Mouse (Mus musculus): ENCODE measurements at regions not wholly inside any gene's neighbourhood (a gene's known extent, or its start where the extent isn't known, plus 50 kb on each side); places are given as distances from the start of the nearest gene placed in this dataset.

DNA sequence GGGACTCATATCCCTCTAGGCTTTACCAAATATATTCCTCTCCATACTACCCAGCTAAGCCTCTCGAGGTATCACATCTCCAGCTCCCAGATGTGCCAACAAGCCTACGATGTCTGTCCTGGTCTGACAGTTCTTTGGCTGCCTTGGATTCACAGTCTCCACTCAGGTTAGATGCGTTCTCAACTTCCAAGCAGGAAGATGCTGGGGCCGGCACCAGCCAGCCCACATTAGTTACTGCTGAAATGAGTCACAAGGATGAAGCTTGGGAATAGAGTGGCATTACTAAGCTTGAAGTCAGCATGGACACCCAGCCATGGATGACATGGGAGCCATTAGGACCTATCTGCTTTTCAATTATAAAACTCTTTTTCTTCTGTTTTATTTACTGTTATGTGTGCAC is 267.6 kb upstream of the Klf3 start:
- no peak for DNase-seq (ENCODE audit: low spot score)

DNA sequence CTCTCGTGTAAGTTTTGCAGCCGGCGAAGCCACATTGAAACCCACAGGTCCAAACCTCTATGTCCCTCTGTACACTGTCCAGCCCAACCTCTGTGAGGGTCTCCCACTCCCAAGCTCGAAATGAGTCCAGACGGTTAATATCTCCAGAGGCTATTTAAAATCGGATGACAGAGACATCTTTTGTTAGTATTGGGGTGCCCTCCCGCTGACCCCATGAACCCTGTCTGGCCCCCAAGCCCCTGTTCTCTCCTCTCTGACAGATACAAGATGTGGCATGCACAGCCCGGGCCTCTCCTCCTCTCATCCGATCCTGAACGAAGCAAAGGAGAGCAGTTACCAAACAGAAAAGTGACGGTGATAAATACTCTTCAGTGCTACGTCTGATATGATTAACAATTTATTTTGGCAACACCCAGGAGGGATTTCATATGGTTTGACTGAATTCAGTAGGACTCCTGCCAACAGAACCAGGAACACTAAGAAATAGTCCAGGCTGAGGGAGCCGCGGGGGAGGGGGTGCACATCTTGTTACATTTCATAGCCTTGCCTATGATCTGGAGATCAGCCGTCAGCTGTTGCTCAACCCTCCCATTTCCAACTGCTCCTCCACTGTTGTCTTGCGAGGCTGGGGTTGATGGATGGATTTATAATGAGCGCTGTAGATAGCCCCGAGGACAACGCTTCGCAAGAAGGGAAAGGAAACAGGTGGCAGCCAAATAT is 266.6 kb upstream of the Klf3 start:
- no peak for DNase-seq (ENCODE audit: low spot score)

DNA sequence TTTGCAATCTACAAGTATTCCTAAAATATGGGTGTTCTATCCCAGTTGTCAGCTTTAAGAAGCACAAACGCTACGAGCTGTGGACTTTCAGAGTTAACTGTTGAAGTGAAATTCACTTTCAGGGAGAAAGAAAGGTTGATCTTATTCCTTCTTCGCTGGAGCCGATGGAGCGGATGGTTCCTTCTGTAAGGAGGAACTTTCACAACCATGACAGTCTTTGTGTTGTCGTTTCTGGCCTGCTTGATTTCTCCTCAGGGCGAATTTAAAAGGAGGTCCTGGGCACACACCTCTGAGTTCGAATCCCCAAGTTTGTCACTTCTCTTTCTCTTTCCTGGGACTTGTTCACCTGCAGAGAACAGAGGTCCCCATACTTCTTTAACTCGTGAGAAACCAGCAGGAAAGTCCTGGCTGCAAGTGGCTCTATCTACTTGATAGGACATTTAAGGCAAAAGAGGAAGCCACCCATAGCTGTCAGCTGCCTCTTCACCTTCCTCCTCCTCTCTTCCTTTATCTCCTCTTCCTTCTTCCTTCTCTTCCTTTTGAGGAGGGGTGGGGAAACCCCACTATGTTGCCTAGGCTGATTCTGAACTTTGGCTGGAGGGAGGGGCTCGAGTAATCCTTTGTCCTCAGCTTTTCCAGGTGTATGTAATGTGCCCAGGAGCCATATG is 265.9 kb upstream of the Klf3 start:
- DNase-seq (ENCODE audit: low spot score): no peak

GRCm38 (mm10) chr5:64541765-64542164 is 261.4 kb upstream of the Klf3 start:
- DNase-seq (ENCODE audit: low spot score): no peak

DNA sequence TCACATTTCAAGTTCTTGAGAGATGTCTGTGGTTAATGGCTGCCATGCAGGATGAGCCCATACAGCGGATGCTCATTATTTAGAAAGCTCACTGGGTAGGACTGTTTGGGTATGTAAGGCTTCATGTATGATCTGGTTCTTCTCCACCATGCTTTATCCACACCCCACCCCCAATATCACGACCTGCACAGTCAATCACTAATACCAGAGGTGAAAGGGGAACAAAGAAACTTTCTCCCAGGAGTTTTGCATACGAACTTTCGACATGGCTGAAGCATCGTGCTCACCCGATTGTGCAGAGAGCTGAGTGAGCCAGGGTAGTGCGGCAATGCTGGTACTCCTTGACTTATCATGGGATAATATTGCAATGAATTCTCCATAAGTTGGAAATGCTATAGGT is 247.3 kb upstream of the Klf3 start:
- DNase-seq (ENCODE audit: low spot score): no peak

DNA sequence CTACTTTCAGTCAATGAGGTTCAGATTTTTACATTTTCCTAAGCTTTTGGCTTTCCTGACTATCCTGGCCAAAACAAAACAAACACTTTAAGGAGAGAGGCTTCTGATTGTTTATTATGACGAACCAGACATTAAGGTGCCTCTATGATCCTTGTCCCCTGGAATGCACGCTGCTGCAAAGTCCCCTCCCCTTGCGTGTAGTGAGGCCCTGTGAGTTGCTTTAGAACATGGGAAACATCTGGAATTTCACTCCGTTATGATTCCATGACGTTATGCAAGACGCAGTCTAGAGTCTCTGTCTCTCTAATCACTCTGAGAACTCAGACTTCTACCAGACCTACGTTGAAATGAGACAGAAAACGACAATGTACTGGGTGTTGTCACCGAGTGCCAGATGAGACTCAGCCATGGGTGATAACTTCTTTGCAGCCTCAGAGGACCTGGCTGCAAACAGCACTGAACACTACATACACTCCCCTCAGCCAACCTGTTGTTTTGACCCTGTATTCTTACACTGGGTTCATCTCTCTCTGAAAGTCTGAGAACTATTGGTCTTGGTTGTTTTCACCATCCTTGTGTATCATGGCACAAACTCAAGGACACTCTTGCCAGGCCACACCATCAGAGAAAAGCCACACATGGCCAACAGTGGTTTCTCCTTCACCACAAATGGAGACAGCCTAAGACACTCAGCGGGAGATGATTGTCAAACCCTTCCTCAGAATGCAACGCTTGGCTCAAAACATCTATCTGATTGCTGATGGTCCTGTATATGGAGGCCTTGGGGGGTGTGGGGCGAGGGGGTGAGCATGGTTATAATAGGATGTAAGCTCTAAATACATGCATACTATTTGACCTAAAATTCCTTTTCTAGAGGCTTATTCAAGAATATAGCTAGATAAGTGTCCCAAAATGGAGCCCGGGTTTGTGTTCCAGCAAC is 236.5 kb upstream of the Klf3 start:
- no peak for DNase-seq (ENCODE audit: low spot score)

- DNase-seq (ENCODE audit: low spot score): no peak
Measured at GRCm38 (mm10) chr5:64567813-64568212, 235.4 kb upstream of the Klf3 start.

- no peak for DNase-seq (ENCODE audit: low spot score)
Measured at GRCm38 (mm10) chr5:64568294-64568693, 234.9 kb upstream of the Klf3 start.

- DNase-seq (ENCODE audit: low spot score): no peak
Measured at GRCm38 (mm10) chr5:64574386-64574785, 228.8 kb upstream of the Klf3 start.

- DNase-seq (ENCODE audit: low spot score): peak; percentile 62
Measured at GRCm38 (mm10) chr5:64575896-64576295, 227.3 kb upstream of the Klf3 start.

GRCm38 (mm10) chr5:64576426-64577262 is 226.5 kb upstream of the Klf3 start:
- no peak for DNase-seq (ENCODE audit: low spot score)

GRCm38 (mm10) chr5:64577424-64577823 is 225.8 kb upstream of the Klf3 start:
- DNase-seq (ENCODE audit: low spot score): no peak

DNA sequence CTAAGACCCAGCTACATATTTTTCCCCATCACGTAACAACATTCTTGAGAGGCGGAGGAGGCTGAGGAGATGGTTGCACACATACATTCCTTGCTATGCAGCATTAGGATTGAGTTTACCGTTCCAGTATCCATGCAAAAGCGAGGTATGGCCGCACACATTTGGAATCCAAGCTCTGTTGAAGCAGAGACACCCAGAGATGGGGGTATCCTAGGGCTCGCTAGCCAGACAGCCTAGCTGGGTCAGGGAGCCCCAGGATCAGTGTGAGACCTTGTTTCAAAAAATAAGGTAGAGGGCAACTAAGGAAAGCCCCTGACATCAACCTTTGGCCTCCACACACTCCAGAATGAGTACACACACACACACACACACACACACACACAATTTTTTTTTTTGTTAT is 224.7 kb upstream of the Klf3 start:
- no peak for DNase-seq (ENCODE audit: low spot score)

DNA sequence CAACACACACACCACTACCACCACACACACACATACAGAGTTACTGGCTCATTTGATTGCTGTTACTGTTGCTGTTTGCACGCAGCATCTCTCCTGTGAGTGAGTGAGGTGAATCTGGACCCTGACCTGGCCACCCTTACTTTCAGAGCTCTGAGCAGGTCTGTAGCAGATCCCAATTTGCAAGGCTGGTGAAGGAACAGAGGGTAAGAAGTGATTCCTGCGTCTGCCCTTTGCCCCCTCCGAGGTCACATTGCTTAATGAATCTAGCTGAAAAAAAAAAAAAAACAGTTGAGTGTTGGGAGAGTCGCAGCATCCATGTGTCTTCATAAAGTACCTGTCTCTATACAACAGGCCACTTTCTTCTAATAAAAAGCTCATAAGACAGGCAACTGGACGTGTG is 224.1 kb upstream of the Klf3 start:
- no peak for DNase-seq (ENCODE audit: low spot score)

- DNase-seq (ENCODE audit: low spot score): peak; percentile 52
Measured at GRCm38 (mm10) chr5:64579494-64580339, 223.5 kb upstream of the Klf3 start.

DNA sequence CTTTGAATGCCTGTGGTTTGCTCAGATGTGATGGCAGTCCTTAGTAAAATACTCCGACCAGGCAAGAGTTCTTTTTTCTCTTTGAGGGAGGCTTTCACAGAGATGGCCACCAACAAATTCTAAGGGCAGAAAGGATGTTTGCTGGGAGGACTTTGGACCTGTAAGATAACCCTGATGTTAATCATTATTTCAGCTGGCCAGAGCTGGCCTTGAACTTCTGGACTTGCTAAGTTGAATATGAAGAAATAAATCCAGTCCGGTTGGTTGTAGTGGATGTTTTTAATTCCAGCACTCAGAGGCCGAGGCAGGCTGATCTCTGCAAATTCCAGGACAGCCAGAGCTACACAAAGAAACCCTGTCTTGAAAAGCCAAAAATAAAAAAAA is 222.9 kb upstream of the Klf3 start:
- no peak for DNase-seq (ENCODE audit: low spot score)

GRCm38 (mm10) chr5:64580786-64581445 is 222.3 kb upstream of the Klf3 start:
- no peak for DNase-seq (ENCODE audit: low spot score)

- peak; percentile 75 for DNase-seq (ENCODE audit: low spot score)
Measured at GRCm38 (mm10) chr5:64581461-64581860, 221.7 kb upstream of the Klf3 start.

GRCm38 (mm10) chr5:64582031-64582430 is 221.2 kb upstream of the Klf3 start:
- DNase-seq (ENCODE audit: low spot score): no peak

GRCm38 (mm10) chr5:64584308-64584707 is 218.9 kb upstream of the Klf3 start:
- DNase-seq (ENCODE audit: low spot score): no peak
